Mouse (Mus musculus): Measurements from ENCODE around the gene Tmem269. TPM values are rescaled to one million over a fixed set of nuclear protein-coding genes. Genes with fewer than 3 reads are reported as not detected.

Gene Tmem269
- total RNA-seq, 2 experiments from 2014 or later = not detected

DNA sequence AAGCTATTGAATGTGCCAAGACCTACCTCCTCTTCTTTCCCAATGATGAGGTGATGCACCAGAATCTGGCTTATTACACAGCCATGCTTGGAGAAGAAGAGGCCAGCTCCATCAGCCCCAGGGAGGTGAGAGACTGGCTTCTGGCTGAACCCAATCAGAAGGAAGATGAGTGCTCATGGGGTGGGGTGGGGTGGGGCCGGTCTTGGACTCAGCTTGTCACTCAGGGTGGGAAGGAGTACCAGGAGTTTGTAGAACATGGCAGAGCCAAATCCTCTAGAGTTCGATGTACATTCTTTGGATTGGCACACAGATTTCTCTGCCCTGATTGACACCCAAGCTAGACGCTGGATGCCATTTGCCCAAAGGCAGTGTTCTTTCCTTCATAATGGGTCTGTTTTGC lies 20.6 kb upstream of the Tmem269 start:
- no peak for DNase-seq (ENCODE audit: low spot score in 2 of 2)

DNA sequence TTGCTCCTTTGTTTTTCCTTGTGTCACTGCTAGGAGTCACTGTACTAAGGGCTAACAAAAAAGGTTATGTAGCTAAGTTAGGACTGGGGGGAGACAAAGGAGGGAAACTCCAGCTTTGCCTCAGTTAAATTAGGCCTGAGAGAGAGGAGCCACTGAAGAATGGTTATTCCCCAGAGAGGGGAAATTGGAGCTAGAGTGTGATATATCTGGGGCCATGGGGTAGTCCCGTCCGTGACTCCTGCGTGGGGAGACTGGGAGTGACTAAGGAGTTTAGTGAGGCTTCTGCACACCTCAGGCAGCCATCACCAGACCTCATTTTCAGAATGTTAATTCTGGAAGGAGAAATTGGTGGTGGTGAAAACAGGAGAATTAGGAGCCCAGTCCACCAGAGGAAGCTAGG lies 16.3 kb upstream of the Tmem269 start:
- DNase-seq (ENCODE audit: low spot score in 2 of 2) = no peak

DNA sequence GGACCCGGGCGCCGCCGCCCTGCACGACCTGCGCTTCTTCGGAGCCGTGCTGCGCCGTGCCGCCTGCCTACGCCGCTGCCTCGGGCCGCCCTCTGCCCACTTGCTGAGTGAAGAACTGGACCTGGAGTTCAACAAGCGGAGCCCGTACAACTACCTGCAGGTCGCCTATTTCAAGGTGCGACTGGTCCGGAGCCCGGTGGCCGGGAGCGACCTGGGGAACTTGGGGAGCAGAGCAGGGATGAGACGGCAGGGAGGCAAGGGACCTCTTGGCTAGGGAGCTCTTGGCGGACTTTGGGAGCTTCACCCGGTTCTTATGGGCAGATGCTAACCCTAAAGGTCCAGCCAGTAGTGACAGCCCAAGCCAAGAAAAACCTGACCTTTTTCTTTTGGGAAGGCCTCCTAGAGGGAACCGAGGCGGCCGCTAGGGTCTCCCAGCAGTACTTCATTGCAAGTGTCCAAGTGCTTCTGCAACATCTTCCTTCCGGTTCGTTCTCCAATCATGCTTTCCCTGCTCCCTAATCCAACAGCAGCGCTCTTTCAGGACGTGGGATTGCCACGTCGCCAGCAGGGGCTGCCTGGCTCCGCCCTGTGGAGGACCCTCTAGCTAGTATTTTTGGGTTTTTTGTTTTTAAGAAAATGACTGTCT lies 15.4 kb upstream of the Tmem269 start:
- no peak for DNase-seq (ENCODE audit: low spot score in 2 of 2)

DNA sequence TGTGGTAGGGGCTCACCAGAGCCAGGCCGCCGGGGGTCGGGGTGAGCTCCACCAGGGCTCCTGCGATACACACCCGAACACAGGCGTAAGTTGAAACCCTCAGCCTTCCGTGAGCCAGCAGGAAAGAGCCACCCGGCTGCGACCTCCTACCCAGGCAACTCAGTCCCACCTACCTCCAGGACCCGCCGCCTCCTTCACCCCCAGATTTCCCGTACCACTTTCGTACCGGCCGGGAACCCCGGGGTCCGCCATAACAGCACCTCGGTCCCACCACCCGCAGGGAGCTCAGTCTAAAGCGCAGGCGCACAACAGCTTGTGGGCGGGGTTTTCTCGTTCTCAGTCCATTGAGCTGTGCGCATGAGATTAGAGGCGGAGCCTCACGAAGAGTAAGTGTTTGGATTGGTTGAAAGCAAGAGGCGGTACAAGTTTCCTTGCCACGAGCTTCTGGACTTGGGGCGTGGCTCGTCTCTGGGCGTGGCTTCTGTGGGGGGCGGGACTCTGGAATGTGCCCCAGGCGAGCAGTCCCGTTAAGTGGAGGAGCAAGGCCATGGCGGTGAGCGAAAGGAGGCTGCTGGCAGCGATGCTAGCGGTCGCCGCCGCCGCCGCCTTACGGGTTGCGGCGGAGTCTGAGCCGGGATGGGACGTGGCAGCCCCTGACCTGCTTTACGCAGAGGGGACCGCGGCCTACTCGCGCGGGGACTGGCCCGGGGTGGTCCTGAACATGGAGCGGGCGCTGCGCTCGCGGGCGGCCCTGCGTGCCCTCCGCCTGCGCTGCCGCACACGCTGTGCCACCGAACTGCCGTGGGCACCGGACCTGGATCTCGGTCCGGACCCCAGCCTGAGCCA lies 14.6 kb upstream of the Tmem269 start, which contains the start of the genes AU022252 and P3h1:
AU022252 (minus strand) TSS at position 303 of the 846 bp plus-strand sequence.
P3h1 (plus strand) TSS at position 506 of the 846 bp plus-strand sequence.
- DNase-seq (ENCODE audit: low spot score in 2 of 2) = peak; percentile 97 to 98

DNA sequence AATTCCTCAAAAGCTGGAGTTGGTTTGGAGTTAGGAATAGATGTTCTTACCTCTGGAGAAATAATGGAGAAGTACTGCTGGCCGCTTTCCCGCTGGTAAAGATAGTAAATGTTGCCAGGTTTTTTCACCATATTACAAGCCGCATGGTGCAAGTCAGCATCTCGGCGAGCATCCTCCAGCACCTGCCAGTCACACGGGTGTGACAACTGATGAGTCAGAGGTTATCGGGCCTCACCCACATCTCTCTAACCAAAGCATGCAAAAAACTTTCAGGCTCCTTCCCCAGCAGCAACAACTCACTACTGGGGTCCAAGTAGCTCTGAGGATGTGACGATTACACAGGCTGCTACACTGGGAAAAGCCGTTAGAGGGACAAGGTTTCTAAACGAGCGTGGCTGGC lies 8.7 kb upstream of the Tmem269 start:
- no peak for DNase-seq (ENCODE audit: low spot score in 2 of 2)

DNA sequence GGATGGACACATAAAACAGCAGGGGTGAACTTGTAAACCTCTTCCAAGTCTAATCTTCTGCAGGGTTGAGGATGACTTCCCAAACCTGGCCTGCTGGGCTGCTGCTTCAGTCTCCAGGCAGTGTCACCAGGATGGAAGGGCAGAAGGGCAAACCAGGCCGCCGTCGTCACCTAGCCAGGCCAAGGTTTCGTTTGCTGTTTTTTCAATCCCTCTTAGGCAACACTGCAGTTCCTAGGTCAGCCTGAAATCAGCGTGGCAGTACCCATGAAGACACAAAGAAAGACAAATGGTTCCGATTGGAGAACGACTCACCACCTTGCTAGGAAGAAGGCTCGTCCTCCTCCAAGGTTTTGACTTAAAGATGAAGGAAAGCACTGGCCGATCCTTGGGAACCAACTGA lies 7.7 kb upstream of the Tmem269 start:
- no peak for DNase-seq (ENCODE audit: low spot score in 2 of 2)

DNA sequence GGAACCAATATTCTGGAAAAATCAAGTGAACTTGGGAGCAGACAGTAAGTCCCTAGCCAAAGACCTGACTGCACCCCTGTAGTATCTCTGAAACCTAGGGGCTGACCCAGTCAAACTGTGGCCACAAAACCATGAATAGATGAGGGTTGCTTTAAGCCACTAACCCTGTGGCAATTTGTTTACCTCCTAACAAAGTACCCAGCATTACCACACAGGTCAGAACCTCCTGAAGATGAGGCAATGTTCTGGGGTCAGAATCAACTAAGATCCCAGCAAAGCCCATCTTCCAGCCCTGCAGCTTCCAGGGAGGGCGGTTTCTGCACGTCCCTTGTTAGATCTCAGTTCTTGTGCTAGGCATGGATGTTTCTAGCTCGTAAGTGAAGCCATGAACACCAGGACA lies 6.5 kb upstream of the Tmem269 start:
- DNase-seq (ENCODE audit: low spot score in 2 of 2) = no peak

DNA sequence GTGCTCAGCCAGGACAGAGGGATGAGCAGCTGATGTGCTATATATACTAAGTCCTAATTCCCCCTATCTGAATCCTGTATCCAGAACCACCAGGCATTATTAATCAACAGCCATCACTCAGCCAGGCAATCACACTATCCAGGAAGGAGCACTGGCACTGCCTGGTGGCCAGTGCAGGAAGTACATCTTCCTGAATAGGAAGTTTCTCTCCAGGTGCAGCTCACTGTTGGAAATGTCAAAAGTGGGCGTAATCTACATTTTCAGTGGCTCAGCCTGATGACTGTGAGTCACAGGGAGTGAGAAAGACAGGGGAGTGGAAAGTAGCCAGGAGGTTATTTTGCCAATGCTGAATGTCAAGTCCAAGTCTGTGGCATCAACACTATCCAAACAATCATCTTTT lies 5.7 kb upstream of the Tmem269 start:
- DNase-seq (ENCODE audit: low spot score in 2 of 2) = no peak

DNA sequence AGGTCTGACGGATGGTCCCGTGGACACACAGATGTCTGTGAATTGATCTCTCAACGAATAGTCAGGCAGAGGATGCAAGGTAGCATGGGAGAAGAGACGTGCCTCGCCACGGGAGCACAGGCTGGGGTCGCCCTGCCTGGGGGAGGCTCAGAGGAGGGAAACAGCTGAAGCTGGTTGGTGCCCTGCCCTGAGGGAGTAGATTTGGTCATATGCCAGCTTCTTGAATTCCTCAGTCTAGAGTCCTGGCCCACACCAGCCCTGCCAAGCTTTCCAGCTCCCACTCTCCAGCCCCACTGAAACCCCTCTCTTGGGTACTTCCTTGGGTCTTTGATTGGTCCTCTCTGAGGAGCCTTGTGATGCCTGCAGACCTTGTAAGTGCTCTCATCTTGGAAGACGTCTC lies 1.4 kb downstream of the Tmem269 start:
- no peak for DNase-seq (ENCODE audit: low spot score in 2 of 2)

DNA sequence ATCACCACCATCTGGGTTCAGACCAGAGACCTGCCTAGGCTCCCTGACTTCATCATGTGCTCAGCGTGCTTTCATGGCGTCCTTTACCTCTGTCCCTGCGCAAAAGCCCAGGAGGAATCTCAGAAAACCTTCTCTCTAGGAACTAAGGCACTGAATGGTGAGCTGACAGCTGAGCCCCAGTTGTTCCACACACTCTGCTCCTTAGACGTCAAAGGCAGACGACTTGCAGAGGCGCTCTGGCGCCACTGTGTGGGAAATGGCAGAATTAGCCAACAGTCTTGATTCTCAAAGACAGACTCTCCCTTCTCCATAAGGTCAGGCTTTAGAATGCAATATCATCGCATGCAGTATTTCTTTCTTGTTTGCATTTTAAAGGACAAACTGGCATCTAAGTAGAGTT lies 13.3 kb downstream of the Tmem269 start:
- peak in 1 of 2 experiments; percentile 38 for DNase-seq (ENCODE audit: low spot score in 2 of 2)

DNA sequence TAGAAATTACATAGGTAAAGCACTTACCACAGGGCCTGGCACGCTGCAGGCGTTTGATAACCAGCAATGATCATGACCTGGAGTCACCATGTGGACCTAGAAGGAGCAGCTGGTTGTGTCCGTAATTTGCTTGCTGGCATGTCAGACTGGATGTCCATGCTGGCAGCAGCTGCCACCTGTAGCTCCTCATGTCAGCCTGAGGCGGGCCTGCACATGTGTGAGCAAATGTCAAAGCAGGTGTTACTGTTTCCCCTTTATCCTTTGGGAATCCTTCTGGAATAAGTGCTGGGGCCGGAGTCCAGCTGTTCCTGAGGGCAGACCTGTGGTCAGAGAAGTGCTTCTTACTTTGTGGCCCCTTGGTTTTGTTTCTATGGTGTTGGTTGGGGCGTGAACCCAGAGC lies 19.9 kb downstream of the Tmem269 start:
- no peak for DNase-seq (ENCODE audit: low spot score in 2 of 2)

DNA sequence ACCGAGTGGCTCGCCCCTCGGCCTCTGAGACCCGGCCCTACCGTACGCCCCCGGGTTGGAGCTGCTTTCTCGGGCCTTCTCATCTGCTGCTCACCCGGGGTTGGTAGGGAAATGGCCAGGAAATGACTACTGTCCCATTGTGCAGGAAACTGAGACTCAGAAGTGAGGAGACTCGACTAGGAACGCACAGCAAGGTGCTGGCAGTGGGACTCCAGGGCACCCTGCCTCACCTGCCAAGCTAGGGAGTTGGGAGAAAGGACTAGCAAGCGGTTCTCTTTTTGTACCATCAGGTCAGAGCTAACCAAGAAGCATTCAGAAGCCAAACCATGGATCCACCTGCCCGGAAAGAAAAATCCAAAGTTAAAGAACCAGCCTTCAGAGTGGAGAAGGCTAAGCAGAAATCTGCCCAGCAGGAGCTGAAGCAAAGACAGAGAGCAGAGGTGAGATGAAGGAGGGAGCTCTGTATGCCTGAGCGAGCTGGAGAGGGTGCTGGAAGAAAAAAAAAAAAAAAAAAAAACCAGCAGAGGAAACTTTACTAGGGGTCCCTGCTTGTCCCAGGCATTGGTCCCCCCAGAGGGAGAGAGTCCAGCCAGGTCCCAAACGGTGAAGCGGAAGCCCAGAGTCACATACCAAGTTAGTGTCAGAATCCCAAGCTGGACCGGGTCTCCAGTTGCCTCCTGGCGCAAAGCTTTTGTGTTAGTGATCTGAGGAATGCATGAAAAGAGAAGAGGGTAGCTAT lies 22.3 kb downstream of the Tmem269 start:
- no peak for DNase-seq (ENCODE audit: low spot score in 2 of 2)

DNA sequence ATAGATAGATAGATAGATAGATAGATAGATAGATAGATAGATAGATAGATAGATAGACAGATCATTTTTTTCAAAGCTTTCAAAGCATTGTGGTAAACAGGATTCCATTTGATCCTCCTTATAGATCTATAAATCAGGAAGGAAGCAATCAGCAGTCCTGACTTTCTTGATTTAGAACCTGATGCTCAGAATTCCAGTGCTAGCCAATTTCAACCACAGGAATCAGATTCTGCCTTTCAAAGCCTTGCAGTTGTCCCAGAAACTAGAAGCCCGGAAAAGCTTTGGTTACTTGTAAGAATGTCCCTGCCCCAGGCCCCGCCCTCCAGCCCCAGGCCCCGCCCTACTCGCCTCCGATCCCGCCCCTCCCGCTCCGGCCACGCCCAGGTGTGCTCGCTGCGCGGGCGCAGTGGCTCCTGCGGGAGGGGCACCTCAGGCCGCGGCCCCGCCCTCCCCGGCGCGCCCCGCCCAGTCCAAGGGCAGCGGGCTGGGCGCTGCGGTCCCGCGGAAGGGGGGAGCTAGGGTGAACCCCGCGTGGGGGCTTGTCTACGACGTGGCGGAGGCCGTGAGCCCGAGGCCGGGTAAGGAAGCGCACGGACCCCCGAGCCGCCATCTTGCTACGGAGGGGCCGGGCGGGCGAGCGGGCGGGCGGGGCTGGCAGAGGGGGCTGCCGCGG lies 23.0 kb downstream of the Tmem269 start, which contains the start of gene Svbp:
Svbp (plus strand) TSS at position 398 of the 673 bp plus-strand sequence.
- peak; percentile 79 to 88 for DNase-seq (ENCODE audit: low spot score in 2 of 2)

DNA sequence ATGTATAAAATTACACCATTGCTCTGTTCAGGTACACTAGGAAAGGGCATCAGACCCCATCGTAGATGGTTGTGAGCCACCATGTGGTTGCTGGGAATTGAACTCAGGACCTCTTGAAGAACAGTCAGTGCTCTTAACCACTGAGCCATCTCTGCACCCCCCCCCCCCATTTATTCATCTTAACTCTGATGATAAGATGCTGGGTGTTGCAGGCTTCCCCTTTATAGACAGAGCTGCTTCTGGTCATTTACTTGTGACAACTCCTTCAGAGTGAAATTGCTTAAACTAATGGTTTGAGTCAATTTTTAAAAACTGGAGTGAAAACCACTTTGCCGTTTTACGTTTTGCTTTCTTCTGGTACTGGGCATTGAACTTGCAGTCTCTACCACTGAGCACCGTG lies 25.3 kb downstream of the Tmem269 start:
- DNase-seq (ENCODE audit: low spot score in 2 of 2) = no peak

DNA sequence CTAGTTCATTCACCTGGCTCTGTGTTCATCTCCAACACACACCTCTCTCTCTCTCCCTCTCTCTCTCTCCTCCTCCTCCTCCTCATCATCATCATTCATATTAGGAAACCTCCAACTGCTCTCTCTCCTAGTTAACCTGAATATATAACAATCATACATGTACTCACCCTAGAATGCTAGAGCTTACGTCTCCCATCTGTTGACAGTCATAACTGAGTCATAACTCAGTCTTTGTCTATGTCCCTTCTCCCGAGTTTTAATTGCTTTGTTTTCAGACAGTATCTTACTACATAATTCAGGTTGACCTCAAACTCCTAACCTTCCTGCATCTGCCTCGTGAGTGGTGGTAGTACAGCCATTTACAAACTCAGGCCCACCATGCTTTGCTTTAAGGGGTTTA lies 26.7 kb downstream of the Tmem269 start:
- no peak for DNase-seq (ENCODE audit: low spot score in 2 of 2)

DNA sequence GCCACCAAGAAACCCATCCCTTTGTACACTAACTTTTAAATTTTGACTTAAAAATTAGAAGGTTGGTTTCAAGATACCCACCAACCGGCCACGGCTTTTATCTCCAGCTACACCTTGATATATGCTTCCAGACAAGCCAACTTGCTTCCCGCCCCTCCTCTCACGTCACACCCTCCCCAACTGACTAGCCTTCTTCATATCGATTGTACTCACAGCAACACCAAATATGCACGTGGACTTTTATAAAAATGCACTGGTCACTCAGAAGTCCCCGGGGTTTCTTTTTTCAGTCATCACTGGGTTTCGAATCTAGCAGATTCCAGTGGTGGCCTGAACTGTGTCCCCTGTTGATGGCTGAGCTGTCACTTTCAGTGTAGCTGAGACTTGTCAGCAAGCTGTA lies 27.4 kb downstream of the Tmem269 start:
- no peak for DNase-seq (ENCODE audit: low spot score in 2 of 2)

DNA sequence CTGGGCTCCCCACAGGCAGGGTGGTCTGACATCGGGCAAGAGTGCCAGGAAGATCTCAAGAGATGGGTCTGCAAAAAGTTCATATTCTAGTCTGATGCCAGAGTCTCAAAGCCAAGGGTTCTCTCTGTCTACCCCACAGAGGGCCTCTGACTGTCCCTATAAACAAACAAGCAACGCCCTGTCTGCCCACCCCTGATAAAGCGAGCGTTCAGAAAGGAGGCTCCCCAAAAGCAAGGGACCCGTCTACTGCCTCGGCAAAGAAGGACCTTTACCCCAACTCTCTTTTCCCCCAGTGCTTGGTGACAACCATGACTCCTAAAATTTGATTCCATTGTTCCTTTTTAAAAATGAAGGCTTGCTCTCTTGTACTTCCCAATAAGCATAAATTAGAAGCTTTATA lies 28.2 kb downstream of the Tmem269 start, which contains the start of gene Ermap:
Ermap (minus strand) TSS at position 148 of the 400 bp plus-strand sequence.
- no peak for DNase-seq (ENCODE audit: low spot score in 2 of 2)

DNA sequence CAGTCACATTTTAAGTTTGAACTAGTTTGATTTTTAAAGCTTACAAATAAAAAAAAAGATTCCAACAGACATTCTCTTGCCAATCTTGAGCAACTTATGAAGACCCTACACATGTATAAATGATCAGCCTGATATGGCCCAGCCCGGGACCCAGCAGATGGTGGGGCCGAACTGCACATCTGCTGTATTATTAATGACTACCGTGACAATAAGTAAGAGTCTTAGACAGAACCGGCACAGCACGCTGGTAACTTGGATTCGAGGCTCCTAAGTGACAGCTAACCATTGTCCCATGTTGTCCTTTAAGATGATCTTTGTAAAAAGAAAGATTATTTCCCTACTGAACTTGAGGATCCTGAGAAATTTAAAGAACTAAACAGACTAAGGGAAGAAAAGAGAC lies 28.6 kb downstream of the Tmem269 start:
- DNase-seq (ENCODE audit: low spot score in 2 of 2) = no peak

DNA sequence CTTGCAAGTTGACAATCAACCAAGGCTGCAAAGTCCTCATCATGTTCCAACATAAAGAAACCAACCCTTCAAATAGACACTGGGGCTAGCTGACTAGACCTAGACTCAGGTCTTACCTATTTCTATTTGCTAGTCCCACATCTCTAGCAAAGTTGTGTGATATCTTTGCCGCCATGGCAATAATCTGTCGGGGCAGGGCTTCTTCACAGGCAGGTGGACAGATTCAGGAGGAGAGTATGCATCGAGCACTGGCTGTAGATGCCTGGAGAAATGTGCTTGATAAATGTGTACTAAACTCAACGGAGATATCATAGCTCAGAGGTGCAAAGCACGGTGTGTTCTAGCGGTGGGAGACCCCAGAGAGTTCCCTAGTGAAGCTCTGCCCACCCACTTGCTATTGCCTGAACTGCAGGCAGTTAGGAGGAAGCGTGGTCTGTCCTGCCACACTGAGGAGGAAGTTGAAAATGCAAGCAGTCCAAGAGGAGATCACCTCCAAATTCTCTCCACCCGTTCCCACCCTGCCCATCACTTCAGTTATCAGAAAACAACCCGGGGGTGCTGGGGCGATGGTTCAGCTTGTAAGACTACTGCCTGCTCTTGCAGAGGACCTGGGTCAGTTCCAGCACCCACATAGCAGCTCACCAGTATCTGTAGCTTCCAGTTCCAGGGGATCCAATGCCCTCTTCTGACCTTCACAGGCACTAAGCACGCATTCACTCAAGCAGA lies 29.8 kb downstream of the Tmem269 start:
- DNase-seq (ENCODE audit: low spot score in 2 of 2) = no peak

DNA sequence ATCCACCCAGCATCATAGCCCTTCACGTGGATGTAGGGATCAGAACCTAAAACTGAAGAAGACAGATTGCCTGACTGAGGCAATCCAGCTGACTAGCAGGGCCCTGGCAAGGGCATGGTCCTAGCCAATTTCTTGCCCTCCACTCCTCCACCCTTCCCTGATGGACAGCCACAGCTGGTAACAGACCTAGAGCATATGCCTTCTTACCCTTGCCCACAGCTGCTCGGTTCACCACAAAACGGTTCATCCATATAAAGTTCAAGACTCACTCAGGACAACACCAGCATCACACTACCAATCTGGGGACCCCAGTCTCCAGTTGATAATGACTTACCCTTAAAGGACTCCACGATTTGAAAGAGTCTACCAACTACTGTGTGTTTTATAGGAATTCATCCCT lies 32.2 kb downstream of the Tmem269 start:
- DNase-seq (ENCODE audit: low spot score in 2 of 2) = no peak

Data from adrenal gland, postnatal 4 days (tissue).